Mouse (Mus musculus): ENCODE data around the gene Sec14l4.

The Sec14l4 gene

DNA sequence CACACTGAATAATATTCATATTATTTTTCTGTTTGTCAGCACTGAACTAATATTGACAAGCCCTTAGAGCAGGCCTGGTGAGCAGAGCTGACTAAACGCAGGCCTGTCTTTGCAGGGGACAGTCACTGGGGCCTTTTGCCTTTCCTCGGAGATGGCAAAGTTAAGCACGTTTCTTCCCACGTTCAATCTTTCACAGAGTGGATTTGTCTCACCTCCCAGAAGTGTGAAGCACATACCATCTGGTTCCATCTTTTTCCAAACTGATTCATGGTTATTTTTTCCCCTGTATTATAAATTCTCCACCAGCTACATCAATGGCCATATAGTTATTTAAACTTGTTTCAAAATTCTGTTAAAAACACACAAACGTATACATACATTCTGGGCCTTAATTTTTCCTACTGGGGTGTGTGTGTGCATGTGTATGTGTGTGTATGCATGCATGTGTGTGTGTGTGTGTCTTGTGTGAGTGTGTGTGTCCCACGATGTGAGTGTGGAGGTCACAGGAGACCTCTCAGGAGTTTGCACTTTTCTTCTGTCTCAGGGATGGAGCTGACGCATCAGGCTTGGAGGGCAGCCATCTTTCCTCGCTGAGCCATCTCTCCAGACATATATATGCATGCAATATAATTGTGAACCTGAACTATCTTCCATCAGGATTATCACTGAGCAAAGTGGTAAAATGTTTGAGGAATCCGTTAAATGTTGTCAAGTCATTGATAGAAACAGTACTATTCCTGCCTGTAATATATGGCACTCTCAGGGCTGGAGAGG is 3.5 kb upstream of the Sec14l4 start:
- DNase-seq: no peak

DNA sequence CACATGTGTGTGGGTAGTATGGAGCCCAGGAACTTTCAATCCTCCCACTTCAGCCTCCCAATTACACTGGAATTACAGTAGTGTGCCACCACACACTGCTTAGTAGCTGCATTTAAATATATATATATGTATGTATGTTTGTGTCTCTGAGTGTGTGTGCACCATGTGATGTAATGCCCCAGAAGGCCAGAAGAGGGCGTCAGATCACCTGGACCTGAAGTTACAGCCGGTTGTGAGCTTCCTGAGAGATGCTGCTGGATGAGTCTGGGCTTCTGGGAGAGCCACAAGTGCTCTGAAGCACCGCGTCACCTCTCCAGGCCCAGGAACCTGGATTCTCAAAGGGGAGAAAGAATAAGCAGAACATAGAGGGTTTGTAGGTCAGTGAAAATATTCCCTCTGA is 1.9 kb upstream of the Sec14l4 start:
- no peak for DNase-seq

DNA sequence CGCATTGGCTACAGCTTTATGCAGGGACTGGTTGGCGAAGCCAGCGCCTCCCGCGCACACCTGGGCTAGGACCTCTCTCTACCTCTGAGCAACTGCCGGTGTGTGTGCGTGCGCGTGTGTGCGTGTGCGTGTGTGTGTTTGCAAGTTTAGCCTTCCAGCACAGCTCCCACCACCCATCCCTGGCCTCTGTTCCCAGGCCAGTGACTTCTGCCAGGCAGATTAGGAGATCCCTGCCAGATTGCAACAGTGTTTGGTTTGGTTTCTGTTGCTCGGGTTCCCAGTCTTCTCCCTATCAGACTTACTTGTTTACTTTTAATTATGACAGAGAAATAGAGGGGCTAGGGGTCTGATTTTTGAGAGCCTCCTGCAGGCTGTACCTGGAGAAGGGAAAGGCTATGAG is 699 bp downstream of the Sec14l4 start:
- no peak for DNase-seq

DNA sequence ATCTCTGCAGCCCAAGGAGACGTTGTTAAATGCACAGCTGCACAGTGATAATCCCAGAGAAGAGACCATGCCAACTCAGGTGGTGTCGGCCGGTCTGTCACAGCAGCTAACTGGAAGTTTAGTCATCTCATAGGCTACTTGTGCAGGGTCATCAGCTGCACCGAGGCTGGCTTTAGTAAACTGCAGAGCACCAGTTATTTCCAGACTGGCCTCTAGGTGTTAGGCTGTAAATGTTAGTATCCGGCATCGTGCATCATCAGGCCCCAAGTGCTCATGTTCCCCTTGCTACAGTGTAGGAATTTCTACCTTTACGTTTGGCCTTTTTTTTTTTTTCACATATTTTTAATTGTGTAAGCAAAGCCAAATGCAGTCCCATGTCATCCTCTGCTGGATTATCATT is 2.2 kb downstream of the Sec14l4 start:
- no peak for DNase-seq

DNA sequence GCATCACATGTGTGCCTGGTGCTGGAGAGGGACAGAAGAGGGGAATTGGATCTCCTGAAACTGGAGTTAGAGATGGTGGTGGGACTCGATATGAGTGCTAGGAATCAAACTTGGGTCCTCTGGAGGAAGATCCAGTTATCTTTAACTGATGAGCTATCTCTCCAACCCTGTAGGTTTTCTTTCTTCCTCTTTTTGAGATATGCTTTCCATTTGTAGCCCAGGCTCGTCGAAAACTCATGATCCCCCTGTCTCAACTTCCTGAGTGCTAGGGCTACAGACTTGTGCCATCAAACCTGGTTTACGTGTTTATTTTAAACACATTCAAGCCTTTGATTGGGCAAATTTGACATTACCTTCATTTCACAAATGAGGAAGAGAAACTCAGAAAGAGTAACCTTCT is 2.9 kb downstream of the Sec14l4 start:
- DNase-seq: no peak

DNA sequence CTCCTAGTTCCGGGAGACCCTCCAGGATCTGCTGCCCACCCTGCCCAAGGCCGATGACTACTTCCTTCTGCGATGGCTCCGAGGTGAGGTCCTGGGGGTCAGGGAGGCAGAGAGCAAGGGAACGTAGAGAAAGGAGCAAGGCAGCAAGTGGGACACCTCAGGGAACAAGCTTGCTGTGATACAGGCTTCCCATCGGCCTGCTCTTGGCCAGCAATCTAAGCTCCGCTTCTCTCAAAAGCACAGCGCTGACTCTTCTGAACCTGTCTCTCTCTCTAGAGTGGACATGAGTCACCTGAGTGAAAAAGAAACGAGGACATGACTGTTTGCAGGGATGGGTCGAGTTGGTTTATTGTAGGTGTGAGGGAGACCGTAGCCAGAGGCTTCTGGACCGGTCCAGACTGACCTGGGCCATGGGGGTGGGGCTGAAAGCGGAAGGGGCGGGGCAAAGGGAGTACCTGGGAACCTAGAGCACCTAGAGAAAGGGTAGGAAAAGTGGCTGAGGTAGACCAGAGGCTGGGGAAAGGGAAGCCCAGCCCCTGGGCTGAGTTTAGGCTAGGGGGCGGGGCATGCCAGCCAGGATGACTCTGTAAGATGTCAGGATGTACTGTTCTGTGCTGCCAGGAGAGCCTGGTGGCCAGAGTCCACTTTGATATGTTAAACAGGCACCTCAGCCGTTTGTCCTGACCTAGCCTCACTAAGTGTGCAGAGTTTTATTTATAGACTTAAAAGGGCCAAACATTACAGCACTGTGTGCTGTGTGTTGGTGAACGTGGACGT is 4.0 kb downstream of the Sec14l4 start:
- no peak for DNase-seq

DNA sequence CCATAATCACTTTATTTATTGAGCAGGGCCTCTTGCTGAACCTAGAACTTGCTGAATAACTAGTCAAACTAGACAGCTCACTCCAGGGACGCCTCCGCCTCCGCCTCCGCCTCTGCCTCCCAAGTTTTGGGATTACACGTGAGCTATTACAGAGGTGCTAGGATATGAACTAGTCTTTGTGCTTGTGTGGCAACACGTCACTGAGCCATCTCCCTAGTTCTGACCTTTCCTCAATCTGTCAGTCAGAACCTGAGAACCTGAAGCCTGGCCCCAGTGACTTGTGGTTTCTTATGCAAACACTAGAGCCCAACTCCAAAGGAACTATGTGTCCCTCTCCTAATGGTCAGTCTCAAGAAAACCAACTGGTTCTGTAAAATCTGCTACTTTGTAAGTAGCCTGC is 4.7 kb downstream of the Sec14l4 start:
- DNase-seq: no peak

DNA sequence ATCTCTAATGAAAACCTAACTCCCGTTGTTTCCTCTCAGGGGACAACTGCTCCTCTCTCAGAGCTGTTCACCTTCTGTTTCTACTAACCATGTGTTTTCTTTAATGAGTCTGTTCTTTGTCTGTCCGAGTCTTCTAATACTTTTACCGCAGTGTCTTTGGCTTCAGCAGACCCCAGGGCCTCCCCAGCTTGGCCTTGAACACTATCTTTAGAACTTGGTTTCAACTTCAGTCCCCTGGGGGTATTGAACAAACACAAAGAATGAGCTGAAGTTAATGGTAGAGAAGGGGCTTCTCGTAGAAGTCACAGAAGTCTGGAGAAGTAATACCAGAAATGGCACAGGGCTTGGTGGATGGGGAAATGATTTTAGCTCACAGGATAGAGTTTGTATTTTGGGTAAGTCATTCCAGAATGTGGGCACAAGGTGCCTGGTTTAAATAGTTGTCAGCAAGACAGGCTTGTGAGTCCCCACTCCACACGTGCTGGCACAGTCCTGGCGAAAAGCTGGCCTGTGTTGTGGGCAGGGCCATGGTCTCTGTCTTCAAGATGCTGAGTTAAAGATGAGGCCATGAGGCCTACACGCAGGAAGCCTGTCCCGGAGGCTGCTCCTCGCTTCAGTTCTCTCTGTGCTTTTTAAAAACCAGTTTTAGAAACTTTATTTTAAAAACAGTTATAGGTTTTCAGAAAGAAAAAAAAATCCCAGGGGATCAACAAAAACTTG is 5.3 kb downstream of the Sec14l4 start:
- DNase-seq: no peak

DNA sequence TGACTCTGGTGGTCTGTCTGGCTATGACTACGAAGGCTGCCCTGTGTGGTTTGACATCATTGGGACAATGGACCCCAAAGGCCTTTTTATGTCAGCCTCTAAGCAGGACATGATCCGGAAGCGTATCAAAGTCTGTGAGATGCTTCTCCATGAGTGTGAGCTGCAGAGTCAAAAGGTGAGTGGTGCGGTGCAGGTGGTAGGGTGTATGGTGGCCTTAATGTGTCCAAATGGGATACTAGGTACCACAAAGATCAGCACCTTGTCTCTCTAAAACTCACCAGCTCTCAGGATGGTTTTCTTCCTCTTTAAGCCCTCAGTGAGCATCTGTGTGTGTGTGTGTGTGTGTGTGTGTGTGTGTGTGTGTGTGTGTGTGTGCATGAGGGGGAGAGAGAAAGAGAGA is 8.7 kb downstream of the Sec14l4 start:
- DNase-seq: no peak

DNA sequence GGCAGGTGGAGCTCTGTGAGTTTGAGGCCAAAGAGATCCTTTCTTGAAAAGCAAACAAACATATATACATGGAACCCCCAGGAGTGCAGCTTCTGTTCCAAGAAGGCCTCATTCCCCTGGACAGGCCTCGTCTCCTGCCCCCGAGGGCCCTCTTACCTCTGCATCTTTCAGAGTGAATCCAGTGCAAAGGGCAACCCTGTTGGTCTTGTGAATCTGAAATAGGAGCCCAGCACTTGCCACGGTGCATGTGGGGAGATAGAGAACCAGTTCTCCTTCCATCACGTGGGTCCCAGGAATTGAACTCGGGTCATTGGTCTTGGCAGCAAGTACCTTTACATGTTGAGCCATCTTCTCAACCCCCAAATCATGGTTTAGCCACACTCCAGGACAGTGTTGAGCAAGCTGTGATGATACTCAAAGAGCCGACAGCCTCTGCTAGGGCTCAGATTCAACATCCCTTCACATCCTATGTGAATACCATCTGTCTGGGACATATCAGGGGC is 9.9 kb downstream of the Sec14l4 start:
- no peak for DNase-seq

DNA sequence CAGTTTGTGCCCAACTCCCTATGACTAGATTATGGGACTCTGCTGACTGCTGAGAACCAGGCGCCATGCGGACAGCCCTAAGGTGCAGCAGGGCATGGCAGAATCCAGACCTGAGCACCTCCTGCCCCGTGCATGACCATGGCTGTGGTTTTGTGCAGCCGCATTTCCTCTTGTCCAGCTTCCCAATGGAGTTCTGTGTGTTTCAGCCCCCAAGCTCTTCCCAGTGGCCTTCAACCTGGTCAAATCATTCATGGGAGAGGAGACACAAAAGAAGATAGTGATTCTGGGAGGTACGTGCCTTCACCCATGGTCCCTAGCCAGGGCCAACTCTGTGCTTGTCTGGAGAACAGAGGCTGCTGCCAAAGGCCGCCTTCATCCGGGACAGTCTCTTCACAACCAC is 11.8 kb downstream of the Sec14l4 start:
- no peak for DNase-seq

DNA sequence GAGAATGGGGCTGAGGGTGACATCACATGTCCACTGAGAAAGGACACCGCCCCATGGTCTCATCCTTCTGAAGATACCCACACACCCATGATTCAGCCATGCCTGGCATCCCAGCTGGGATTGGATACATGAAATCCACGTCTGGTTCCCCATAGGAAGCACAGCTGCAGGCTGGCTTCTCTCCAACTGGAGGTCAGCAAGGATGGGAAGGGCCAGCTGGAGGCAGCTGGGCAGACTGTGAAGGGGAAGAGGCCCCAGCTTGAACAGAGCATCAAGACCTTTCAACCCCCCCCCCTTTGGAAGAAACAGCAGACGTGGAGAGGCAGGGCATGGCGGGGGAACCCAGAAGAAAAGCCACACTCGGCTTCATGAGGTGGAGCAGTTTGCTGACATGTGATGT is 15.3 kb downstream of the Sec14l4 start:
- no peak for DNase-seq

DNA sequence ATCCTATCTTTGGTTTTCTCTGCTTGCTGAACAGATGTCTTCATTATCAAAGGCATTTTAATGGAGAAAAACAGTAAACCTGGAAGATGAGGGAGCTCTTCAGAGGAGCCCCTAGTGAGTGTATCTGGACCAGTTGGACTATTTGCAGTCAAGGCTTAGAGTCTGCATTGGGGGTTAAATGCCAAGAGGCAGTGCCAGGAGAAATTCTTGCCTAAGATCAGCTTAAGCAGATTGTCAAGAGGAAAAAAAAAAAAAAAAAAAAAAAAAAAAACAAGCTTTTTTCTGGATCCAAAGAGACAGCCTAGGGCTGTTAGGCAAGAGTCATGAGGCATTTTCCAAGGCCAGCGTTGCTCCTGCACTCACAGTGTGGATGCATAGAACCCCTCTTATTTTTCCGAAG is 16.5 kb downstream of the Sec14l4 start:
- DNase-seq: no peak

DNA sequence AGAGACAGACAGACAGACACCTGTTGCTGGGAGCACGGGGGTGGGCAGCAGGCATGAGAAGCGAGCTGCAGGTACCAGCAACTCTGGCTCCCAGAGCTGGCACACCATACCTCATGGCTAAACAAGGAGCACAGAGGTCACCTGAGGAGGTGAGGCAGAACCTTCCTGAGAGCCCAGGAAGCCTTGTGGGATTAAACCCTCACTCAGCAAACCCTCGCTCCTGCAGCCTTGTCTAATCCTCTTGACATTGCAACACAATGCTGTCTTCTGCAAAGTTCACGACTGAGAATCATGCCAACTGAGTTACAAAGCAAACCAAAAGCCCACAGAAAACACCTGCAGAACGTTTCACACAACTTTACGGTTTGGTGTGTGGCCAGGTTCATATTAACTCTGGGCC is 17.2 kb downstream of the Sec14l4 start:
- no peak for DNase-seq

DNA sequence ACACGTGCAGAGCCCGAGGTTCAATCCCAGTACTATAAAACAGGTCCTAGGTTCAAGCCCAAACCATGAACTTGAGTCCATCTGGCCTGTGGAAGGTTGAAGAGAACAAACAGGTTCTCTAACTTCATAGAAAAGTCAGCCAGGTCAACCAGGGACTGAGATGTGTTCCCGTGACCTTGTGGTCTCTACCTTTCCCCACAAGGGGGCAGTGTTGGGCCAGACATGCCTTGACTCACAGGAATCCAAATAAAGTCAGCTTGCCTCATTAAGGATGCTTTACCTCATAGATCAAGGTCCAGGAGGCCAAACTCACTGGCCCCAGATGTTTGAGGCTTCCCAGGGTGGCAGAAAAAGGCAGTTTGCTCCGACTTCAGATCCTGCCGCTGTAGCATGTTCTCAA is 22.3 kb downstream of the Sec14l4 start:
- peak; percentile 84 for DNase-seq

DNA sequence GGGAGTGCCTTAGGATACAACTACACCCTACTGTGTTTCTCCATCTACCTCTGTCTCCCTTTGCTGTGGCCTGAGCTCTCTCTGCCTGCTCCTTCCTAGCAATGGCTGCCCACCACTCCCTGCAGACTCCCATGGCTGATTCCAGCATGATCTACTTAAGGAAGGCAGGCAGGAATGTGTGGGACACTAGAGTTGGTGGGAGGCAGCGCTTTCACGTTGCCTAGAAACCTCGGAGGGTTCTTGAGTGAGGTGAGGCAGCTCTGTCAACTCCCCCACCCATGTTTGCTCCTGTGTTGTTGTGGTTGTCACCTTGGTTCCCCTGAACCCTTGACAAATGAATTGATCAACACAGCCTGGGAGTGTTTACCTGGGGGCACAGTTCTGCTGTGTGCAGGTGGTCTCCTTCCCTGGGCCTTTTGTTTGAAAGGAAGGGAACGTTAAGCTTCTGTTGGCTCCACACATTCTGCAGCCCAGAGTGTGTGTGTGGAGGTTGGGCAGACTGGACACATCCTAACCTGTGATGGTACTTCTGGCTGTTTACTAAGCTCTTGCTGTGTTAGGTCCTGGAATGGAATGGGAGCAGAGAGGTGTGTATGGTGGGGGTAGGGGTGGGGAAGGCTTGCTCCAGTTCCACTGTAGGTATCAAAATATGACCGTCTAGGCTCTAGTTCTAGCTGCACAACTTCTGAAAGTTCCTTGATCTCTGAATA is 29.8 kb downstream of the Sec14l4 start:
- no peak for DNase-seq

DNA sequence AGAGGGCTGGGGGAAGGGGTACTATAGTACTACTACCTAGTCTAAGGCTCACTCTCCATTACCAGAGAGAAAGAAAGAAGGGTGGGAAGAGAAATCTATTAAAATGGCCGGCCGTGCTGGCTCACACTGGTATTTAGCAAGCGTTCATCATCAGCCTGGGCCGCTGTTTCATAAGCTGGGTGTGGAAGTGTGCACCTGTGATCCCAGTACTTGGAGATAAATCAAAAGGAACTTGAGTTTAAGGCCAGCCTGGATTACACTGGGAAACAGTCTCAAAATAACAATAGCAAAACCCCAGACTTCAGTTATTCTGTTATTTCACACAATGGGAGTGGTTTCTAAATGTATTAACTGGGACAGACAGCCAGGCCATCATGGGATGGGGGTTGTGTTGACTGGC is 31.3 kb downstream of the Sec14l4 start:
- no peak for DNase-seq

DNA sequence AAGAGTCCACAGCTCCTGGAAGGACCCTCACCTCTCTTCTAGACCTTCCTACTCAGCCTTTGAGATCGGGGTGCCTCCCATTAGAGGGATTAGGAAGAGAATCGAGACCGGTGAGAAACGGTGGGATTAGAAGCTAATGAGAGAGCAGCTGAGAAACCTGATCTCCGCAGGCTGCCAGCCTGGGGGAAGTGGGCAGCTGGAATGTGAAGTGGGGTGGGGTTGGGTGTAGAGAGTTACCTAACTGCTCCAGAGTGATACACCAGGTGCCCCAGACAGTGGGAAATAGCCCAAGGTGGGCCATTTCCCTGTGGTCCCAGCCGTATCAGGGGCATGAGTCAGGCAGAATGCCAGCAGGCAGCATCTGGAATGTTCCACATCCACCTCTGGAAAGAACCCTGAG is 31.7 kb downstream of the Sec14l4 start:
- DNase-seq: no peak

DNA sequence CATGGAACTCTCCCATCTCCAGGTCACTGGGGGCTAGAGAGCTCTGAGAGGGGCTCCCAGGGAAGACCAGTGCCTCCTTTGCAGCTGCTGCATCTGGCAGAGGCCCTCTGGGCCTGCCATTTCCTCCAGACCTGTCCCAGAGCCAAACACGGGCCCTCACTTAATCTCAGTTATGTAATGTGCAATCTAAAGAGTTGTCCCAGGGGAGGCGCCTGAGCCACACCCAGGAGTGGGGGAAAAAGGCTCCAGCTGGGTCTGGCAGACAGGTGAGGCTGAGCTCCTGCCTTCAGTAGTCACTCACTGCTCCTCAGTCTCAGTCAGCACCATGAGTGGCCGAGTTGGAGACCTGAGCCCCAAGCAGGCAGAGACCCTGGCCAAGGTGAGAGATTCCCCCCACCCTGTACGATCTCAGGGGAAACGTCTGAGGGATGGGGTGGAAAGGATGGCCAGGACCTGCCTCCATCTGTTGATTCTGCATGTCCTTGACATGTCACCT is 33.4 kb downstream of the Sec14l4 start, which contains the start of gene Sec14l3:
Gene Sec14l3, plus strand, starts transcription at position 215 of the 496 bp plus-strand sequence.
- DNase-seq: no peak

DNA sequence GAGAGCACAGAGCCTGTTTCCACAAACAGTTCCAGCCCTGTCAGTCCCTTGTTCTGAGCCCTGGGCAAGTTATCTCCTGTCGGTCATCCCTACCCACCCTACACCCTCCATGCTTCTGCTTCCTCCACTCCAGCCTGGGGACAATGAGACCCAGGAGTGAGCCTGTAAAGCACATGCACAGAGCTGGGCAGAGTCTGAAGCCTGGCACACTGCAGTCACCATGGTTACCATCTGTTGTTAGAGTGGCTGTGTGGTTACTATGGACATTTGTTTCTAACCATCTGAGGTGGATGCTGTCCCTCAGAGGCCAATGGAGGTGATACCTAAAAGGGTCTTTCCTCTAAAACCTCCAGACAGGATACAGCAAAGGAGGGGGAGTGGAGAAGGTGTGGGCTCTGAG is 38.4 kb downstream of the Sec14l4 start:
- DNase-seq: no peak

DNA sequence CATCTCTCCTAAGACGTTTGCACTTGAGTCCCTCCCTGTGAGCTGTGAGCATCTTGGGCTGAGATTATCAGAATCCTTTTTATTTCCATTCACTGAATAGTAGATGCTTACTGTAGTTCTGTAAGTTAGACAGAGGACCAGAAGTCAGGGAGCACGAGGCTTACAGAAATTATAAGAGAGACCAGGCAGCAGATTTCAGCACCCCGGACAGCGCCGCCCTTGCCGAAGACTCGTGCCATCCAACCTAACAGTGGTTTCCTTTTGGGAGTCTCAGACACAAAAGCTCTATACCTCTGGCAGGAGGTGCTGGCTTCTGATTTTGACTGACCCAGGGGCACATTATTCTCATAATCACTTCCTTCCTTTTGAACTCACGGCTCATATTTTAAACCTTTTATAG is 45.4 kb downstream of the Sec14l4 start:
- DNase-seq: peak; percentile 78

DNA sequence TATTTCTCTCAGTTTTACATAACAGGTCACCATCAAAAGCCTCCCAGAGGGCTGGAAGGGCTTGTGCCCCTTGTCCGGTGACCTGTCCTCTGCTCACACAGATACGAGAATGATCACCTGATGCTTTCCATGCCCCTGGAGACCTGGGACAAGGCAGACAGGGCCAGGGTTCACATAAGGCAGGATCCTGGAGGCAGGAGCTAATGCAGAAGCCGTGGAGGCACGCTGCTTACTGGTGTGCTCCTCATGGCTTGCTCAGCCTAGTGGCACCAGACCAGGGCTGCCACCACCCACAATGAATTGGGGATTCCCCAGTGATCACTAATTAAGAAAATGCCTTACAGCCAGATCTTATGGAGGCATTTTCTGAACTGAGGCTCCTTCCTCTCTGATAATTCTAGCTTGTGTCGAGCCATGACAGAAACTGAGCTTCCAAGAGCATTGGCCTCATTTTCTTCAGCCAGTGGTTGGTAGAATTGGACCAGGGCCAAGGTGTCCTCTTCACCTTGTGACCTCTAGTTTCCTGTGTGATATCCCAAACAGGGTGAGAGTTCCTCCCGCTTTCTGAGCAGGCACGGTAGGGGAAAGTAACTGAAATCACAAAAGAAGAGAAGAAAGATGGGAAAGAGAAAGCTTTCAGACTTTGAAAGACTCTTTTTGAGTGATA is 47.1 kb downstream of the Sec14l4 start:
- DNase-seq: no peak

Data from embryo, embryonic 11 days (tissue).